Mouse (Mus musculus) heart, postnatal 4 days (tissue): ENCODE results near the gene Atf6b. TPM values are rescaled to one million over a fixed set of nuclear protein-coding genes. Genes with fewer than 3 reads are reported as not detected.

Experiments
- DNase-seq: peaks from one replicate; pipeline ENCODE4 v3.0.0; 2021
- total RNA-seq, 2 experiments: library from RNA; stranded (reverse); gene quantifications; 2 replicates each; pipeline ENCODE4 v1.2.3; 2021

Atf6b gene
- total RNA-seq, 2 experiments from 2014 or later = 22.3 to 24.4 TPM

DNA sequence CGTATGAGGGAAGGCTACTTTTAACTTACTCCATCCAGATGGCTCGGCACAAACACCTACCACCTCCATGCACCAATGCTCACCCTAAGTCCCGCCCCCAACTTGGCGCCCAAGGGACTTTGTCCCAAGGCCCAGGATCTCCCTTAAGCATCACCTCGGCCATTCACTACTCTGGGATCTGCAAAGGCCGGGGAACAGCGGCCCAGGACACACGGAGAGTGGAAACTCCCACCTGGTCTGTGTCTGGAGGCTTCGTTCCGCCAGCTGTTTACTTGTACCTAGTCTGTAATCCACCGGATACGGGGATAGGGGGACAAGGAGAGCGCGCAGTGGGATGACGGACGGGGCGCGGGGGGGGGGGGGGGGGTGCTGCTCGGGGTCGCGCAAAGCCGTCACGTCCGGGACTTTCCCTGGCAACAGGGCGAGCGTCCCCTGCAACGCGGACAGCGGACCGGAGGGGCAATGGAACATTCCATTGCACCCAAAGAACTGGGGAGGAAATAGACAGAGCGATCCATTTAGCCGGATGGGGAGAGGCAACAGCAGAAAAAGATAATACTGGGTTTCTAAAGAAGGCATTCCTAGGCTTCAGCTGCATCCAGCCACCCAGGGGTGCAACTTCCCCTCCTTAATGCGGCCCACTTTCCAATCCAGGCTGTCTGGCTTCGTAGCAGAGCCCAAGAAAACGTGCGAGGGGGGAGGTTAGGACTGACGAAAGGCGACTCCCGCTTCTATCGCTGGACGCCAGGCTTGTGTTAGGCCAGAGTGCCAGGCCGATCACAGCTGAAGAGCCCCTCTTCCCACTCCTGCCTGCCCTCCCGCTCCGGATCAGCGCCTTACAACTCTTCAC lies 19.6 kb upstream of the Atf6b start:
- DNase-seq = peak; percentile 90

DNA sequence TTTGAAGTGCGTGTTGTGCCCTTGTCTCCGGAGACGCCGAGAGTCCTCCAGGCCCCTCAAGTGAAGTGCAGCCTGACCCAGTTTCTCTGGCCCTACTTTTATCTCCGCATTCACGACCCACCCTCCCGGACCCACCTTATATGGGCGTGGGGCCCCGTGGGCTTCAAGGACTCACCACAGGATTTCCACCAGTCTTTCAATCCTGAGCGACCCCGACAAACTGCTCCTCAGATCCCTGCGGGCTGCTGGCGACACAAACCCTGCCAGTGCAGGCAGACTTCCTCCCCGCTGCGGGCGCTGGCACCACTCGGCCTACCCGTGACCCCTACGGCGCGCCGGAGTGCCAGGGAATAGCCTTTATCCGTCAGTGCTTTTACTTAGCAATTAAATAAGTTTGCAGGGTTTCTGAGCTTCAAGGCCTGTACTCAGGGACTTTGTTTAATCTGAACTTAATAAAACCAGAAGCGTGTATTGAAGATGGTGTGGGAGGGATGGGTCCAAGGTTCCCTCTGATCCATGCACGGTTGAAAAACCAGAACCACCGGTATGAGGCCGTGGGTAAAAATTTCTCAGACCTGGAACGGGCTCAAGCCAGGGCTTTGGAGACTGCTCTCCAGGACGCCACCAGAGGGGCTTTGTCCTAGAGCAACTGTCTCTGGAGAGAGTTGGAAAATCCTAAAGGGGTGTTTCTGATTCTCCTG lies 18.9 kb upstream of the Atf6b start, which contains the start of gene Ppt2:
Ppt2 (minus strand) TSS at position 568 of the 701 bp plus-strand sequence.
- DNase-seq = peak; percentile 62

DNA sequence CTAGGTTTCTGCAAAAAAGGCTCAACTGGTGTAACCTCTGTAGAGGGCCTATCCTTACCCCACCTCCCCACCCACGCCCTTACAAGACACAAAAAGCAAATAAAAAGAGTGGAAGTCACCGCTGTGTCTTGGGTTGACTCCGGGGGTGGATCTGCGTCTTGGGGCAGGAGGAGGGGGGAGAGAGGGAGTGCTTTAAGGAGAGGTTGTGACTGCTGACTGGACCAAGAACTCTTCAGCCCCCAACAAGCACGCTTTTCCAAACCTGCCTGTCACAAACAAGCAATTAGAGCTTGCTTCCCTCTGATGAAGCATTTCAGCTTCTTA lies 18.3 kb upstream of the Atf6b start:
- DNase-seq = no peak

DNA sequence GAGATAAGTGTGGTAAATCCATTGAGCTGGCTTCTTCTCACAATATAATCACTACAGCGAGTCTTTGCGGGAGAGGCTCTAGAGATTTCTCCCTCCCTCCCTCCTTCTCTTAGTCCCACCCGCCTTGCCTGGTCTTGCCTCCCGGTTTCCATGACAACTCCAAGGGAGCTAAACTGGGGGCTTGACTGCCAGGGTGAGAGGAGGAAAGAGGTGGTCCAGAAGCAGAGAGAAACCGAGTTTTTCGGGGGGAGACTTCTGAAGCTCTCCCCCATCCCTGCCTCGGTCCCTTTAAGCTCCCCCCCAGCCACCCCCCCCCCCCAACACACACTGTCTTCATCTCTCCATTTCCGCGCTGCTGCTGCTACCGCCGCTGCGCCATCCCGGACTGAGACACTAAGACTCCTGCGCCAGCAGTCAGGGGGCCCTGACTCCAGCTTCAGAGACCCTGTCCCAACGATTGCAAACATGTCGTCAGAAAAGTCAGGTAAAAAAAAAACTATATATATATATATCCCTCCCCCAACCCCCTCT lies 17.7 kb upstream of the Atf6b start, which contains the start of gene Prrt1:
Prrt1 (plus strand) TSS at position 313 of the 531 bp plus-strand sequence.
- DNase-seq = no peak

DNA sequence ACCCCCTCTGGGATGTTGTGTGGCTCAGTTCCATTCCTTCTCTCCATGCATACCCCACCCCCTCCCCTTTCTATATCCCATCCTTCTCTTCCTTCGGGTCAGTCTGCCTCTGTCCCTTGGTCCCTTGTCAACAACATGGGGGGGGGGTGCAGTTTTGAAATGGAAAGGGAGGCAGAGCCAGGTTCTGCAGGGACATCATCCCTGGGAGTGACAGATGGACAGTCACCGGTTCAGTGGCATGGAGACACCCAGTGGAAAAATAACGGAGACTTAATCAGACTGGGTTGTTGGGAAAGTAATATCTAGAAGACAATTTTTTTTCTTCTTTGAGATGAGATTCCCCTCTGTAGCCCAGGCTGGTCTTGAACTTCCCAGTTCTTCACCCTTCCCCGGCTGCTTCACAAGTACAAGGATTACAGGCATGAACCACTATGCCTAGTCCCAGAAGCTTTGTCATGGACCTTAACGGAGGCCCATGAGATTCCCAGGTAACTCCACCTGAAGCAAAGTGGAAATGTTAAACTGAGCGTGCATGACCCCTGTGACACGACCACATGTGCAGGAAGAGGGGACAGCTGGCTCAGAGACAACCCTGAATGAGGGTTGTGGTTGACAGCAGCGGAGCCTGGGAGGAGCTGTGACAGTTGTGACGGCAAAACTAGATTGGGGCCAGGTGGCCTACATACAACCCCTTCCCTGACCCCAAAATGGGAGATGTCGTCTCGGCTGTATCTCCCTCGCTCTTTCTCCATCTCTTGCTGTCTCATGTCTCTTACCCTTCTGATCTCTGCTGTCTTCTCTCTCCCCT lies 16.9 kb upstream of the Atf6b start:
- DNase-seq = no peak

DNA sequence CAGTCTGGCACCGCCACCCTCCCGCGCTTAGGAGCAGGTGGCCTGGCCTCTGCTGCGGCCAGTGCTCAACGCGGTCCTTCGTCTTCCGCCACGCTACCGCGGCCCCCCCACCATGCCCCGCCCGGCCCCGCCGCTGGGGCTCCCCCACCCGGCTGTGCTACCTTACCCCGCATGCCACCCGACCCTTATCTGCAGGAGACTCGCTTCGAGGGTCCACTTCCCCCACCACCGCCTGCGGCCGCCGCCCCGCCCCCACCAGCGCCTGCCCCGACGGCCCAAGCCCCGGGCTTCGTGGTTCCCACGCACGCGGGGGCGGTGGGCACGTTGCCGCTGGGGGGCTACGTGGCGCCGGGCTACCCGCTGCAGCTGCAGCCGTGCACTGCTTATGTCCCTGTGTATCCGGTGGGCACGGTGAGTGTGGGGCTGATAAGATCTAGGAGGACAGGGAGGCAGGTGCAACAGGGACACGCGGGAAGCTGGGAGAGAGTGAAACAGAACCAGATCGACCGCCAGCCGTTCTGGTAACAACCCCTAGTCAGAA lies 16.1 kb upstream of the Atf6b start:
- DNase-seq = no peak

DNA sequence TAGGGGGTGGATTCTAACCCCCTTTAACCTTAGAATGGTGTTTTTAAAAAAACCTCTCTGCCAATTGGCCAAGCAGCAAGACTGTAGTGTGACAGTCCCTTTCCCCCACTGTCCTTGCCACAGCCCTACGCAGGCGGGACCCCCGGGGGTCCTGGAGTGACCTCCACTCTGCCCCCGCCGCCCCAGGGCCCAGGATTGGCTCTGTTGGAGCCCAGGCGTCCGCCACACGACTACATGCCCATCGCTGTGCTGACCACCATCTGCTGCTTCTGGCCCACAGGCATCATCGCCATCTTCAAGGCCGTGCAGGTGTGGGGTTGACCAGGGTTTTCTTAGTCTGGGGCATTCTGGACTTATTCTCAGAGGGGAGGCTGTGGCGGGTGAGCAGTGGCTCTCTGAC lies 15.3 kb upstream of the Atf6b start:
- no peak for DNase-seq

DNA sequence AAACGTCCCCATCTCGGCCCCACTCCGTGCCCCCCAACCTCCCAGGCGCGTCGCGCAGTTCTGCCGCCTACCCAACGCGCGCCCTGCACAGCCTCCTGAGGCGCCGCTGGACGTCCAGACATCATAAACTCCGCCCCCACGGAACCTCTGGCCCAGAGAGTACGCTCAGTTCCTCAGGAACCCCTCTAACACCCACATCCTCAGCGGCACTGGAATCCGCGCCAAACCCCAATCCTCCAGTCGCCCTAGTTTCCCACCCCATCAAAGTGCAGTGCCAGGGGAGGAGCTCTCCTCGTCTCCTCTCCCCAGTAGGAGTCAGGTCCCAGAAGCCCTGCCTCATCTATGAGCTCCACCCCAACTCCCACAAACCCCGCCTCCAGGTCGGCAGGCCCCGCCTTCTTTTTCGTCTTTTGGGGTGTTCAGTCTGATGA lies 14.7 kb upstream of the Atf6b start:
- DNase-seq = peak; percentile 74

DNA sequence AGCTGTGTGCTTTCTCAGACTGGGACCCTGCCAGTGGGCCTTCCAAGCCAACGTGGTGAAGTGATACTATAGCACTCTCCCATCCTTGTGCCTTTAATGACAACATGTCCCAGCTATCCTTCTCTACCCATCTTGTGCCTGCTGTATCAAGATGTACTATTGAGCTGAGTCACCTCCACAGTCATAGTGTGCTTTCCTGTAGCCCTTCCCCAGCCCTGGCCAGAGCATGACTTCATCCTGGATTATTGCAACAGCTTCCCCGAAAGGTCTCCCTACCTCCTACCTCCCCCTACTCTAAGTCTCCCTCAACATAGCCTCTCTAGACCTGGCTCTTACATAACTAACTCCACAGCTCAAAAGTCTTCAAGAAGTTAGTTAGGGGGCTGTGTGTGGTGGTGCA lies 11.3 kb upstream of the Atf6b start:
- no peak for DNase-seq

DNA sequence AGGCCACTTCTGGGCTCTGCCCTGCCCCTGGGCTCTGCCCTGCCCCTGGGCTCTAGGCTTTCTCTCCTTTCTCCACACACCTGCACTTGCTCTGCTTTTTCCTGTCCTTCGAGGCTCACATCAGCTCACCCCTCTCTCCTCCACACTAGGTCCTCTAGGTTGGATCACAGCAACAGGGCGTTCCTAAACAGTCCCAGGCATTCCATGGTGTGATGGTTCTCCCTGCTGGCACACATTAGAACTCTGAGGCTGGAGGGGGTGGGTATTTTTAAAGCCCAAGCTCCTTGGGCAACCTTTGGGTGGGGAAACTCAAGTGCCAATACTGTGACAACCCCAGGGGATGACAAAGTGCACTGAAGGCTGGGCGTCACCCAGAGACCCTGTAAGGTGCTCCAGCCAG lies 9.5 kb upstream of the Atf6b start:
- no peak for DNase-seq

DNA sequence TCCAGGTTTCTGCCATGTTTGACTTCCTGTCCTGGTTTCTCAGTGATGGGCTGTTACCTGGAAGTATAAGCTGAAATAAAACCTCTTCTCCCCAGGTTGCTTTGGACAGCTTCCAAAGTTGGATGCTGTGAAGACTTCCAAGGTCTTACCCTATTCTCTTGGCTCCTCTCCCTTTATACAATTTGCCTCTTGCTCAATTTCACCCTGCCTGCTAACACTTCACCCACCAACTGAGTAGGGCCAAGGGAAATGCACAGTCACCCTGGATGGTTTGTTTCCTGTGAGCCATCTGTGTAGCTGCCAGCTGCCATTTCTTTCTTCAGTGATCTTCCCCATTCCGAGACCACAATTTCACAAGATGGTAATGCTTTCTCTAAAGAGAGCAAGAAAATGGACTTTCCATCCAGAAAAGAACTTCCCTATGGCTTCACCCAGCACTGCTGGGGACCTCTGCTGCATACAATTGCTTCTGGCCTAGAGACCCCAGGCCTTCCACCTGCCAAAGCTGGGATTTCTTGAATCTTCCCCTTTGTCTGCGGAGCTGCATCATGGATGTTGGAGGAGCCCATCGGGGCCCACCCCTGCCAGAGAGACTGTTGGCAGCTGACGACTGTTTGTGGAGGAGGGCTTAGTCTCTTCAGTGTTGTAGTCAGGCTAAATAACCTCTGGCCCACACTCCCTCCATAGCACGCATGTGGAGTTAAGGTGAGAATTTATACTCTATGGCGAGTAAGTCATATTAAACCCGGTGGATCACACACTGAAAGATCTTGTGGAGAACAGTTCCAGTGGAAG lies 7.3 kb upstream of the Atf6b start:
- no peak for DNase-seq

DNA sequence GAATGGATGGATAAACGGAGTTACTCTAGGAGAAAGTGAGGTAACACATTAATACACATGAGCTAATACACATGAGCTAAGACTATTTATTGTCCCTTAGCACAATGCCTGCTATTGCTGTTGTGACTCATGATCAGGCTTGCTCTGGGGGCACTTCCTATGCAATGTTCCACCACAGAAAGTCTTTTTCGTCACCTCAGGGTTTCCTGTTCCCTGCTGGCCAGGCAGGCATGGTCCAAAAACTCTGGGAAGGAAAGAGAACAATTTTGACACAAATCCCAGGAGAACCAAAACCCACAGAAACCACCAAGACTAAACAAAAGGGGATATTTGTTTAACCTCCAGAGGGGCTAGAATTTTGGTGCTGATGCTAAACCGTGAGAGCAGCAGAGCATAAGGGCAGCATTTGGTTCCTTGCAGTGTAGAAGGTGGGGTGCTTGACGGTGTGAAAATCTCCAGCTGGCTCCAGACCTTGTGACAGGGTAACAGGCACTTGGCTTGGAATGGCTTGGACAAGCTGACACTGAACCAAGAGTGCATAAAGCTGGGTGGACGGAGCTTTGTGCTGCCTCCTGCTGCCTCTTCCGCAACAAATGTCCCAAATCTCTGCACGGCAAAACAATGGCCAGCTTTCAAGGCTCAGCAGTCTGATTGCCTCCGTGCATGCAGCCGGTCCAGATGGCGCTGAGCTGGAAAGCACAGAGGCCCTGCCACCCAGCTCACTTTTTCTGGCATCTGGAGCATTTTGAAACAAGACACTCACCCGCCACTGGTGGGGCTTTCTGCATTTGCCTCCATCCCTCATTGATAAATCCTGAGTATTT lies 6.0 kb upstream of the Atf6b start:
- peak; percentile 62 for DNase-seq

DNA sequence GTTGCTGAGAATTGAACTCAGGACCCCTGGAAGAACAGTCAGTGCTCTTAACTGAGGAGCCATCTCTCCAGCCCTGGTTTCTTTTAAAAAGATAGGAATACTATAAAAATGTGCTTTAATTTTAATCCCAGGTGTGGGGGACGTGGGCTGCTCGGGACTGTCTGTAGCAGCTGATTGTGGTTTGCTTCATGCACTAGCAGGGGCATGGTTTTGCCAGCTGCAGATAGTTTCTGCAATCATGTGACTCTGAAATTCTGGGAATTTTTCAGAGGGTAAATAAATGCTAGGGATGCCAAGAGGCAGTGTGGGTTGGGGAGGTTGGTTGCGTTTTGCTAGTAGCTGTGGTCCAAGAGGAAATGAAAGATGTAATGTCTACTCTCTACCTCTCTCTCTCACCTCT lies 5.0 kb upstream of the Atf6b start:
- no peak for DNase-seq

DNA sequence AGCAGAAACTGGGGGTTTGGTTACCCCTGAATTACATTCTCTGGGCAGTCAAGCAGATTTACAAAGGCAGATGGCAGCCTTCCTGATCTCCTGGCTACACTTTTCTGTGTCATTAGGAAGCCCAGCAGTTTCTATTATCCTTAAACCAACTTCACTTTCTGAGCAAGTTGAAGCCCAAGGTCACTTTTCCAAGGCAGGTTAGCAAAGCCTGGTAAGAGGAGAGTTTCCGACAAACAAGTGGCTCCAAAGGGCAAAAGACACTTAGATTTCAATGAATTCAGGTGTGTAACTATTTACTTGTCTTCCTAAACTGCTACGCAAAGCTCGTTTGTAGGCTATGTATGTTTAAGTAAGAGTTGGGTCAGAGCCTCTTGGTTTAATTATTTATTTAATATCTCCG lies 3.6 kb upstream of the Atf6b start:
- no peak for DNase-seq

DNA sequence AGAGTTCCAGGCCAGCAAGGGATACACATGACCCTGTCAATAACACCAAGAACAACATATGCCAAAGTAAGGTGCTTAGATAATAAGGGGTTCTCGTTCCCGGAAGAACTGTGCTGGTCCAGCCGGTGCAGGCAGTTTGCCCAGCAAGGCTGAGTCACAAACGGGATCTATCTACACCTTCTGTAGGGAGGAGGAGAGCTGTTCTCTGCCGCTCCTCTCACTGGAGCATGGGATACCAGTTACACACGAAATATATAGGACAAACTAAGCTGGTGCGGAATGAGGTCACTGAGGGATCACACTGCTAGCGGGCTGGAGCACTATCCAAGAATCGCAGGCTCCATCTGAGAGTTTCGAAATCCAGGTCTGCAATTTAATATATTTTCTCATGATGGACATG lies 3.0 kb upstream of the Atf6b start:
- DNase-seq = no peak

DNA sequence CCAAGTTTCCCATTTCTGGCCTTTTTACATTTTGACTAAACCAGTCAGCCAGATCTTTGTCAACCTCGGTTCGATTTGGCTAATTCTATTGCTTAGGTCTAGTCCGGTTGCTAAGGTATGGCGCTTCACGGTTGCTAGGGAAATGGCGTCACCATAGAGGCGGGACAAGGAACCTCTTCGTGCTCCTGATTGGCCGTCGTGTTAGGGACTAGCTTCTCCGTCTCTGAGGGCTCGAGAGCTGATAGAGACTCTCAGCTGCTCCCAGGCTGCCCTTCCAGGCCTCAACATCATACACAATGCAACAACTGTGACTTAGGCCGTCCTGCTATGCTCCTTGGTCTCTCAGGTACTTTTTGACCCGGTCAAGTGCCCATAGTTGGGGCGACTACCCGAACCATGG lies 2.3 kb upstream of the Atf6b start, which contains the start of gene Fkbpl:
Fkbpl (plus strand) TSS at position 157 of the 400 bp plus-strand sequence.
- peak; percentile 97 for DNase-seq

DNA sequence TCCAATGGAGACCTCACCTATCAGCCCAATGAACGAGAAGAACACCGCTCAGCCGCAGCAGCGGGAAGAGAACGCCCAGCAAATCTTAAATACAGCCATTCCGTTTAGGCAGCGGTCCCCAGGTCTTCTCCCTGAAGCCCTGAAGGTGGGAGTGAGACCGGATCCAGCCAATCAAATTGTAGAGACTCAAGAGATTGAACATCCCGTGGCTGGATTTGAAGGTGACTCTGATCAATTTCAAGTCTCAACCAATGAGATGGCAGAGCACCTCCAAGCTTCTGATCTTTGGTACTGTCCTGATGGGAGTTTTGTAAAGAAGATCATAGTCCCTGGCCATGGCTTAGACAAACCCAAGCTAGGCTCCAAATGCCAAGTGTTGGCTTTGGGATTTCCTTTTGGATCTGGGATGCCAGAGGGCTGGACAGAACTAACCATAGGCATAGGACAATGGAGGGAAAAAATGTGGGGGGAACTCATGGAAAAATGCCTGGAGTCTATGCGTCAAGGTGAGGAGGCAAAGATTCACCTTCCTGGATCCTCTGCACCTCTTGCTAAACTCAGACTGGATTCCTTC lies 1.6 kb upstream of the Atf6b start:
- DNase-seq = no peak

DNA sequence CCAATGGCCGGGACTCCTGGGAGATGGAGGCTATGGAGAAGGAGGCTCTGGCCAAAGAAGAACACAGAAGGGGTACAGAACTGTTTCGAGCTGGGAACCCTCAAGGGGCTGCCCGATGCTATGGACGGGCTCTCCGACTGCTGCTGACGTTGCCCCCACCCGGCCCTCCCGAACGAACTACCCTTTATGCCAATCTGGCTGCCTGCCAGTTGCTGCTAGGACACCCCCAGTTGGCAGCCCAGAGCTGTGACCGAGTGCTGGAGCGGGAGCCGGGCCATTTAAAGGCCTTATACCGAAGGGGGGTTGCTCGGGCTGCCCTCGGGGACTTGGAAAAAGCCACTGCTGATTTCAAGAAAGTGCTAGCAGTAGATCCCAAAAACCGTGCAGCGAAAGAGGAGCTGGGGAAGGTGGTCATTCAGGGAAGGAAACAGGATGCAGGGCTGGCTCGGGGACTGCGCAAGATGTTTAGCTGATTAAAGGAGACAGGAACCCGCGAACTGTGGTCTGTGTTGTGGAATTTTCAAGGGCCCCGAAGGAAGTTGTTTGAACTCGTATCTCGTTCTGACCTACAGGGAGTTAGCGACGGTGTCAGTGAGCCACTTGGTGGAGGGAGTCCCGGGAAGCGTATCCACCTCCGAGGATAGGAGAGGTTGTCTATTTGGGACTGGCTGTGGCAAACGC lies 975 bp upstream of the Atf6b start:
- DNase-seq = no peak

DNA sequence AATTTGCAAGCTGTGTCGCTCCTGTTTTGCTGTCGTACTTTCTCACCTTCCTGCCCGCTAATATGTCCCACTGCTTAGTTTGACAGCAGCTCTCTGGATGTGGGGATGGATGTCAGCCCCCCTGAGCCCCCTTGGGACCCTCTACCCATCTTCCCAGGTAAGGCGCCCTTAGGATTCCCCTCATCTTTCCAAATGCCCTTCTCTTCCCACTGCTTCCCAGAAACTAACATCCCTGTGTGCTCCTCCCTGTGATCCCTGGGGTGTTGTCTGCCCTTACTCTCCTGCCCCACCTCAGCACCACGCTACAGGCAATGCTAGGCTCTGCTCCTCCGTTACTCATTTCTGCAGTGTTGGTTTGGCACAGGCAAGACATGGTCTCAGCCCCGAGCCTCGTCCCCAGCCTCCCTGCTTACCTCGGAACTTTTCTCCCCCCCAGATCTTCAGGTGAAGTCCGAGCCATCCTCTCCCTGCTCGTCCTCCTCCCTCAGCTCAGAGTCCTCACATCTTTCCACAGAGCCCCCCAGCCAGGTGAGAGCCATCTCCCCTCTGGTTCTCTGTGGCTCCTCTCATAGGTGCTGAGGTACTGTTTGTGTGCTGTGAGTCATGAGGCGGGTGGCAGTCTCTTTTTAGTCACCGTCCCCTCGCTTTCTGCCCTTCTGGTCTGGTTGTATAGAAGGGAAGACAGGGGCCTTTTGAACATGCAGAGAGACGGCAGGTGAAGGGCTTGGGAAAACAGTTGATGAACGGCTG lies 1.4 kb downstream of the Atf6b start:
- no peak for DNase-seq
